Mouse (Mus musculus) bone marrow macrophage, adult 2 months (primary cell): ENCODE results near the gene Rab39.
A peak's percentile ranks its signal among the peaks of the same experiment; 100 is the strongest.

Source experiments
- CTCF ChIP-seq: IDR thresholded peaks from 2 replicates; pipeline ENCODE4 v1.5.1; 2012; ENCODE audit warnings: low read depth, mild to moderate bottlenecking, low read length, moderate library complexity
- POLR2A ChIP-seq: IDR thresholded peaks from 2 replicates; pipeline ENCODE4 v1.6.1; 2012; ENCODE audit warnings: mild to moderate bottlenecking, low read depth, low read length, borderline replicate concordance

GRCm38 (mm10) chr9:53666665-53667019 lies 39.4 kb downstream of the Rab39 start:
- TF ChIP-seq CTCF (no peak), POLR2A (peak; percentile 37)
